Mouse (Mus musculus) lung, postnatal 0 days (tissue): ENCODE measurements around the gene Zfp143.

ENCODE experiments used
- CTCF ChIP-seq: IDR thresholded peaks from 2 replicates; pipeline ENCODE4 v1.5.1; 2016; ENCODE audit warnings: antibody characterized with exemption, mild to moderate bottlenecking
- EP300 ChIP-seq: IDR thresholded peaks from 2 replicates; pipeline ENCODE4 v1.6.1; 2016; ENCODE audit warnings: antibody characterized with exemption, mild to moderate bottlenecking, control low read depth

DNA sequence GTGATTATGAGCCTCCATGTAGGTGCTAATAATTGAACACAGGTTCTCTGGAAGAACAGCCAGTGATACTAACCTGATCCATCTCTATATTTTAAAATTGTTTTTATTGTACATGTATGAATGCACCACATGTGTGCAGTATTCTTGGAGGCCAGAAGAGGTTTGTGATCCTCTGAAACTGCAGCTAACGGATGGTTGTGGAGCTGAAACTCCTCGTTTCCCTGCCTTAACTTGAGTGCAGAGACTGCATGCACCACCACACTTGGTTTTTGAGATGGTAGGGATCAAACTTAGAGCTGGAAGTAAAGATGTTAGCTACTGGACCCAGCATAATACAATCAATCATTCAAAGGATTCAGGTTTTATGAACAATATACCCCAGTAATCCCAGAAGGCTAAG, 34.4 kb upstream of the Zfp143 start:
- TF ChIP-seq CTCF (no peak), EP300 (no peak)
